Mouse (Mus musculus) liver, adult (tissue): Measurements from ENCODE around the gene St6galnac3.

Experiments used
- GATA4 ChIP-seq: IDR thresholded peaks from 2 replicates; pipeline ENCODE4 v1.6.1; 2014; ENCODE audit warnings: mild to moderate bottlenecking, low read length; ENCODE audit not compliant: insufficient replicate concordance

St6galnac3 gene

GRCm38 (mm10) chr3:153291406-153292045 is 433.4 kb downstream of the St6galnac3 start:
- TF ChIP-seq GATA4, result no peak

GRCm38 (mm10) chr3:153289971-153290370 is 435.0 kb downstream of the St6galnac3 start:
- TF ChIP-seq GATA4, result no peak

GRCm38 (mm10) chr3:153287564-153287963 is 437.4 kb downstream of the St6galnac3 start:
- TF ChIP-seq GATA4, result no peak

DNA sequence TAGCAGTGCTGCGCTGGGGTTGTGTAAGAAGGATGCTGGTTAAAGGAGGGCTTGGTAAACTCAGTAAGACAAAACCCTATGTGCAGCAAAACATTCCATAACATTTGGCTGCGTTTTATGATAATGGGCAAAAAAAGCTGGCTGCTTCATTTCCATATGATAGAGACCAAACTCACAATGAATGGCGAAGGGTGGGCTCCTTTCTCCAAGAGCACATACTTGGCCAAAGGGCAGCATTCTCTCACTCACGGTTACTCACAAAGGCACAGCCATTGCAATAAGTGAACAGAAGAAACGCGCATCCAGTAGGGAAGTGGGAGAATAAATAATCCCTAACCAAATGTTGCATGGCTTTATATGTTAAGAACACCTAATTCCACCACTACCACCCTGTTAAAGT is 437.9 kb downstream of the St6galnac3 start:
- no peak for TF ChIP-seq GATA4

- no peak for TF ChIP-seq GATA4
Measured at GRCm38 (mm10) chr3:153282123-153282765, 442.7 kb downstream of the St6galnac3 start.

DNA sequence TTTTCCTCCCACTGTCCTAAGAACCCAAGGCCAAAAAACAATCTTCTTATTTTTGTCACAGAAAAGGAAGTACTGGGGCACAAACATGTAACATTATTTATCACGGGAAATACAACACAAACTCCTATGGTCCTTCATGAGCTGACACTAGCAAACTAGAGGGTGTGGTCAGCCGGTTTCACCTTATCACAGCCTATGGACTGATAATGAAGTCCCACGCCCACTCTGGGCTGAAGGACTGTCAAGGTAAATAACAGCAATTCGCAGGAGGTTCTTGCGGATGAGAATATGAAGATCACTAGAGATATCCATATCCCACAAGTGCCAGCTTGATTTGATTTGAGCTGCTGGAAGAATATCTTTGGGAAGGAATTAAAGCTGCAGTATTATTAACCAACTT is 446.7 kb downstream of the St6galnac3 start:
- no peak for TF ChIP-seq GATA4

DNA sequence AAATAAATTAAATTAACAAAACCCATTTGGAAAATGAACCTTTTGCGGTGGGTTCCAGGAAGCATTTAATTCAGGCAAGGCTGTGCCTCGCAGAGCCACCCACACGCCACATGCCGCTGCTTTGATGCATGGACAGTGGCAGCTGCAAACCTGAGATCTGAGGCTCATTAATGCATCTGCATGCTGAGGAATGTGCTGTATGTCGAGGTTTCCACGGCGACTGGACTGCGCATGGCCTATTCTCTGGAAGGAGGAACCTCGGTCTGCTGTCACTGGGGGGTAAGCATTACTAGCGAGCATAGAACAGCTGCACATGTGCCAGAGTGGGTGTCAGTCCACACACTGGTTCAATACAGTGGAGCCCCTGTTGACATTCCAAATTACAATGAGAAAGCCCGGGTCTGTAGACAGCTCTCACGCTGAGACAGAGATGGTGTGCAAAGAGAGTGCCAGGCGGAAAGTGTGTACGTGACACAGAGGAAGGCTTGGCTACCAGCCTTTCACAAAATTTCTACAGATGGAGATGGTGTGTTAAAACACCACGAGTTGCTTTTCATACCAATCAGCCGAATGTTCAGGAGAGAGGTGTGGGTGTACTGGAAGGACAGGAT is 447.5 kb downstream of the St6galnac3 start:
- no peak for TF ChIP-seq GATA4

- no peak for TF ChIP-seq GATA4
Measured at GRCm38 (mm10) chr3:153276830-153277388, 448.1 kb downstream of the St6galnac3 start.

GRCm38 (mm10) chr3:153276101-153276829 is 448.7 kb downstream of the St6galnac3 start:
- TF ChIP-seq GATA4, result no peak

- TF ChIP-seq GATA4, result no peak
Measured at GRCm38 (mm10) chr3:153272241-153272640, 452.7 kb downstream of the St6galnac3 start.

DNA sequence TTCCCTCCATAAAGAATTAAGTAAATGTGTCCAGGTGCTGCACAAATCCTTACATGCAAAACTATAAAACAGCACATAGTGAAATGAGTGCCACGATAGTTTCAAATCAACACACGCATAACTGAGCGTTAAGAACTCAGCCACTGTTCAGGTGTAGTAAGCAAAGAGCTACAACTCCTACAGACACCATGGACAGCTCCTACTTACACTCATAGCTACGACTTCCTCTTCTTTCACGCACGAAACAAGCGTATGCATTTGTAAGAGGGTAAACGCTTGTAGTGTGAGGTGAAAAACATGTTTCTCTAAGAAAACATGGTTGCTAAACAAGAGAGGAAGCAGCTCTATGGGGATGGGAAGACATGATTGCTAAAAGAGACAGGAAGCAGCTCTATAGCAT is 457.6 kb downstream of the St6galnac3 start:
- no peak for TF ChIP-seq GATA4

DNA sequence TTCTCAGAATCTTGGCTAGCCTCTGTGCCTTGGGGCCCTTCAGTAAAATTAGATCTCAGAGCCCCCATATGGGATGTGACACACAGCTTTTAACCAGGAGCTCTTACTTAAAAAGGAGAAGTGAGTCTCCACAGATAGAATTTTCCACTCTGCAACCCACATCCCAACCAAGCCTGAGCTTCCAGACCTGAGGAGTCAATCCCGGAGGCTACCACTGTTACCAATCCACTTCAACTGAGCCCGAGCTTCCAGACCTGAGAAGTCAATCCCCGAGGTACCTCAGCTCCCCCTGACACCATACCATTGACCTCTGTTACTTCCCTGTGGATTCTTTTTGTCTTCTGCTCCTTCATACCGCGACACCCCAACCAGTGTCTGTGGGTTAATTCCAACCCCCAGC is 463.0 kb downstream of the St6galnac3 start:
- no peak for TF ChIP-seq GATA4

DNA sequence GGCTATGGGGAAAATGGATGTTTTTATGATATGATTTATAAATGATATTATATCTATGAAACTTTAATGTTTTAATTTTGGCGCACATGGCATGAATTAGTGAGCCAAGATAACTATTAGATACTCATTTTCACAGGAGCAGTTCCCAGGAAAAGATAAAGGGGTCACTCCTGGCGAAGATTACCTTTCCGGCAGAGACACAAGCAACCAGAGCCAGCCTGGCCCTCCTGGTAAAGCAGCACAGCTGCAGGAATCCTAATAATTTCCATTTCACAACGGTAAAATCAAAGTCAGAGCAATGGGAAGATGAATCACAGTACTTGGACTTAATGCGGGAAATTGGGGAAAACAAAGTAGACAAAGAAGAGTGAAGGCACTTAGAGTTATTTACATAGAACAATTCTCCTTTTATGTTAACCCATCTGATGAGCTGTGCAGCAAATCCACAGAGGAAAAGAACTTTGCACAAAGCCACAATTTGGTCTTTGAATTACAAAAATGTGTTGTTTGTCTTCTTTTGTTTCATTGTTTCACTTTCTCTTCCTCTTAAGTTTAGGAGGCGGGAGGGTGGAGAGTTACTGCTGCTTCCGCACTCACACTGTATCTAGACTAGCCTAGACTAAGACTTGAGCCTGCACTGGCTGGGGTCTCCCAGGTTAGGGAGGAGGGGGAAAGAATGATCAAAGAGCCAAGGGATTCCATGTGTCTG is 464.6 kb downstream of the St6galnac3 start:
- no peak for TF ChIP-seq GATA4

DNA sequence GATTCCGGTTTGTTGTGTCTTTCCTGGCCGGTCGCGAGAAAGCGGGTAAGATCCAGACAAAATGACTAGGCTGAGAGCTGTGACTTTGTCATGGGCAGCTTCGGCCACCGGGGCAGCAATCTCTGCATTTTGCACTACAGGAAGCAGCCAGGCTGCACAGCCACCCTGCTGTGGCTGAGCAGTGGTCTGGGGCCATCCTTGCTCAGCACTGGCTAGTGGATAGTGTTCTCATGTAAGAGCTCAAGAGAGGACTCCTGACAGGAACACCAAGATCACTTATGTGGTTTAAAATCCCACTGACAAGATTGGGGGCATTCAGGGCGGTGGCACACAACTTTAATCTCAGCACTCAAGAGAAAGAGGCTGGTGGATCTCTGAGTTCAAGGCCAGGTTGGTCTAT is 469.1 kb downstream of the St6galnac3 start:
- TF ChIP-seq GATA4, result no peak

DNA sequence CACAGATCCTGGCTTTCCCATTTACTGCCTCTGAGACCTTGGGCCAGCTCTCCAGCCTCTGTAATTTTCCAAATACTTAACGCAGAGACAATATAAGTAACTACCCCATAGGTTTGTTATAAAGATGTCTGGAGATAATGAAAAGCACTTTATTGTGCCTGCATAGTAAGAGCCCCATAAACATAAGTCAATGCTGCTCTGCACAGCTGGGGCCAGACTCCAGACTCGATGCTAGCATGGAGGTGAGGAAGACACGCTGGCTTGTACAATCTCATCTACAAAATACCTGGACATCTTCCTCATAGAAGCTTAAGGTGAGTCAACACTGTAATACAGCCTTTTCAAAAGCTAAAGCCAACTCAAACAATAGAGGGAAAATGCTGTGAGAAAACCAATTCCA is 473.3 kb downstream of the St6galnac3 start:
- no peak for TF ChIP-seq GATA4
